Mouse (Mus musculus) liver, postnatal 0 days (tissue): ENCODE data around the gene Exoc3l4.

Experiments used
- CTCF ChIP-seq: sonication (generic); IDR thresholded peaks from 2 replicates; pipeline ENCODE4 v1.5.1; 2016; ENCODE audit warnings: antibody characterized with exemption, low read depth
- EP300 ChIP-seq: IDR thresholded peaks from 2 replicates; pipeline ENCODE4 v1.6.1; 2016; ENCODE audit warnings: antibody characterized with exemption, low read depth, mild to moderate bottlenecking

GRCm38 (mm10) chr12:111436640-111437039, 19.8 kb downstream of the Exoc3l4 start:
- TF ChIP-seq CTCF: no peak
- TF ChIP-seq EP300: no peak
